Mouse (Mus musculus) bone marrow macrophage, adult 2 months (primary cell): Measurements from ENCODE around the gene 4930524B15Rik.

ENCODE experiments used
- CTCF ChIP-seq: IDR thresholded peaks from 2 replicates; pipeline ENCODE4 v1.5.1; 2012; ENCODE audit warnings: low read depth, mild to moderate bottlenecking, low read length, moderate library complexity
- POLR2A ChIP-seq: IDR thresholded peaks from 2 replicates; pipeline ENCODE4 v1.6.1; 2012; ENCODE audit warnings: mild to moderate bottlenecking, low read depth, low read length, borderline replicate concordance

DNA sequence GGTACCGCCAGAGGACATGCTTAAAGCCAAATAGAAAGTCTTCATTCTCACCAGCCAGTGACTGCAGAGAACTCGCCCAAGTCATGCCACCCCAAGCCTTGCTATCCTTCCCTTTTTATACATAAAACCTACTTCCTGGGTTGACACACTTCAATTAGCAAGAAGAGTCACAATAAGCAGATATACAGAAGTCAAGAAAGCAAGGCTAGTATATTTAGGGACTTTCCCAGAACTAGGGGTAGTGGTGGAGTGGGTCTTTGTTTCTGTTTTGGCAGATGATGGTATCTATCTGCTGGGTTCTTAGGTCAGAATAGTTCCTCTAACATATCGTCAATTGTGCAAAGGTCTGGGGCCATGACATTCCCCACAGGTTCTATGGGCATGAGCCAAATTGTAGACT, 27.1 kb downstream of the 4930524B15Rik start:
- no peak for TF ChIP-seq CTCF
- TF ChIP-seq POLR2A, result no peak
